Mouse (Mus musculus): ENCODE measurements around the gene C1qc. TPM values are rescaled to one million over a fixed set of nuclear protein-coding genes. Genes with fewer than 3 reads are reported as not detected.

The C1qc gene
- polyA plus RNA-seq, 1 experiment, result 51.9 TPM

DNA sequence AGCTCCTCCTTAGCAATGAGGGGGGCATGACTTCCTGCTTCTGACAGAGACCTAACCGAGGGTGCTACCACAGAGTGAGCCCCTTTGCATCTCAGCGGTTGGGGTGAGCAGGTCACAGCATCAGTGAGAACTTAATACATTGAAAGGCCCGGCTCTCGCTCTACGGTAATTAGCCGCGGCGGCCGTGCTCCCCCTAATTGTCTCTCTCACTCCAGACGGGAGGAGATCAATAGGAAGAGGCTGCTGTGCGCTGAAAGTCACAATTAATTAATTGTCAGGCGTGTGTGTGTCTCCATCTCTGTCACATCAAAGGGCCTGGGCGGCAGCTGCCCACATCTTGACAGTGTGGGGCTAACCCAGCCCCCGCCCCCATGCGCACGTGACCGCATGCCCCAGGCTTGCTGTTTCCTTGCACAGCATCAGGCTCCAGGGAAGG is 18.4 kb upstream of the C1qc start:
- no peak overlapping the region for H3K27ac ChIP-seq (ENCODE audit: insufficient read depth, low read depth, low read length)
- H3K4me3 ChIP-seq (ENCODE audit: insufficient read depth, low read depth, low read length), result no peak overlapping the region
- no peaks in the 10 kb centered on the region for H3K27me3 ChIP-seq (replicated peaks; ENCODE audit: control insufficient read depth, insufficient read depth, low read length)
- TF ChIP-seq POLR2A (IDR thresholded peaks at IDR 0.05; ENCODE audit: low read depth, low read length) (no peak), CTCF (conservative IDR thresholded peaks at IDR 0.05; ENCODE audit: insufficient read depth, insufficient read length, low read depth, low read length) (no peak)
- DNase-seq, result no peak
- WGBS, result 3% methylated on average over 17 of the region's 17 CpGs
- H3K4me1 ChIP-seq (ENCODE audit: control insufficient read depth, insufficient read depth, low read length), result no peaks in the 10 kb centered on the region
- no peaks in the 10 kb centered on the region for H3K36me3 ChIP-seq (ENCODE audit: control insufficient read depth, insufficient read depth, low read length)

DNA sequence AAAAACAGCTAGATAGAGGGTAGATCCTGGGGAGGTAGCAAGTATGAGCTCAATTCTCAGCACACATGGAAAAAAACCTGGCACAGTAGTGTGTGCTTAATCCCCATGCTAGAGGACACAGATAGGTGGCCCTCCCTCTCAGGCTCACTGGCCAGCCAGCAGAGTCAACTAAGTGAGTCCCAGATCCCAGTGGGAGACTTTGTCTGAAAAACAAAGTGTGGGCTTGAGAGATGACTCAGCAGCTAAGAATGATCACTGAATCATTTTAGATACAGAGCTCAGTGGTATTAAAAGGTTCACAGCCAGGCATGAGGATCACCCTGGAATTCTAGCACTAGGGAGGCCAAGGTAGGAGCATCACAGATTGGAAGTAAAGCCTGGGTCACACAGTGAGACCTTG is 14.9 kb upstream of the C1qc start:
- DNase-seq, result no peak
- Histone ChIP-seq H3K36me3 (ENCODE audit: control insufficient read depth, insufficient read depth, low read length) (no peaks in the 10 kb centered on the region), H3K4me3 (ENCODE audit: insufficient read depth, low read depth, low read length) (no peak overlapping the region), H3K27ac (ENCODE audit: insufficient read depth, low read depth, low read length) (no peak overlapping the region), H3K27me3 (replicated peaks; ENCODE audit: control insufficient read depth, insufficient read depth, low read length) (no peaks in the 10 kb centered on the region), H3K4me1 (ENCODE audit: control insufficient read depth, insufficient read depth, low read length) (no peaks in the 10 kb centered on the region)
- TF ChIP-seq POLR2A (IDR thresholded peaks at IDR 0.05; ENCODE audit: low read depth, low read length) (no peak), CTCF (conservative IDR thresholded peaks at IDR 0.05; ENCODE audit: insufficient read depth, insufficient read length, low read depth, low read length) (no peak)

DNA sequence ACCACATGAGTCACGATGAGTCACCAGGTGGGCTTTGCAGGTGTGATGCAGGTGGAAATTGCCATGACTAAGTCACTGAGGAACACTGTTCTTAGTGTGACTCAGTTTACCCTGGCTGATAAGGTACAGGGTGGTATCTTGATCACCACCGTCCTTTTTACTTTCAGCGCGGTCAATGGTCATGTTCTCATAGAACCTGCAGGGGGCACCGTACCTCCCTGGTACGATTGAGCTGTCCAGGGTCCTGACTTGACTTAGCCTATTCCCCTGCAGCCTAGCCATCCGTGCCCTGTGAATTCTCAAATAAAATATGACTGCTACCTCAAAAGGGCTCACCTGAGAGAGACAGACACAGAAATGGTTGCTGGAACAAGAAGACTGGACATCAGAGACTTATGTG is 14.2 kb upstream of the C1qc start:
- 10% methylated on average over 7 of the region's 7 CpGs for WGBS
- Histone ChIP-seq H3K27me3 (replicated peaks; ENCODE audit: control insufficient read depth, insufficient read depth, low read length) (no peaks in the 10 kb centered on the region), H3K4me3 (ENCODE audit: insufficient read depth, low read depth, low read length) (no peak overlapping the region), H3K4me1 (ENCODE audit: control insufficient read depth, insufficient read depth, low read length) (no peaks in the 10 kb centered on the region), H3K27ac (ENCODE audit: insufficient read depth, low read depth, low read length) (no peak overlapping the region), H3K36me3 (ENCODE audit: control insufficient read depth, insufficient read depth, low read length) (no peaks in the 10 kb centered on the region)
- peak; percentile 43 for DNase-seq
- TF ChIP-seq CTCF (conservative IDR thresholded peaks at IDR 0.05; ENCODE audit: insufficient read depth, insufficient read length, low read depth, low read length) (peak; percentile 83), POLR2A (IDR thresholded peaks at IDR 0.05; ENCODE audit: low read depth, low read length) (no peak)

DNA sequence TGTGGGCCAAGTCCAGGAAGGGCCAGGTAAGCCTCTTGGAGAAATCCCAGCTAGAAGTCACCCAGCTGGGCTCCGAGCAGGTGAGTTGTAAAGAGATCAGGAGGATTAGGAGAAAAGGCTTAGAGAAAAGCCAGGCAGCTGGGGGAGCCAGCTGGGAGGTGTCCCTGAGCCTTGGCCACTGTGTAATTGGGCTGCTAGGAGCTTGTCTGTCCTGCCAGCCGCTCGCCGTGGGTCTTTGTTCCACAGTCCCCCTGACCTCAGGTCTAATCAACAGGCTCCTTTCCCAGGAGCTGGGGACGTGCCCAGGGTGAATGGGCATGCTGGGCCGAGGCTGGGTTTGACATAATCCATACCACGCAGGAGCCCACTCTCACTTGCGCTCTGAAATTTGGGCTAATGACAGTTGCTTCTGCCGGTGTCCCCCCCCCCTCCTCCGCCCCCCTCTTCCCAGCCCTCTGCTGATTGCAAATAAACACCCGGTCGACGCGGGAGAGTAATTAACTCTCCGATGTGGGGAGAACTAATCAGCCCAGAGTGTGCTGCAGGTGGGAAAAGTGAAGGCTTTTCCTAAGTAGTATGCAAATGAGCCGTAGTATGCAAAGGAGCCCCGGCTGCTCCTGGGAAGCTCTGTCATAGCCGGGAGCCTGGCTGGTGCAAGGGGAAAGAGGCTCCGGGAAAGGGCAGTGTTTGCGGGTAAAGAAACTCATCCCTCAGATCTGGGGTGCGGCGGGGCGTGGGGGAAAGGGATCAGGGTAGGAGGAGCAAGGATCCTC is 12.1 kb upstream of the C1qc start:
- 3% methylated on average over 23 of the region's 23 CpGs for WGBS
- no peak for DNase-seq

DNA sequence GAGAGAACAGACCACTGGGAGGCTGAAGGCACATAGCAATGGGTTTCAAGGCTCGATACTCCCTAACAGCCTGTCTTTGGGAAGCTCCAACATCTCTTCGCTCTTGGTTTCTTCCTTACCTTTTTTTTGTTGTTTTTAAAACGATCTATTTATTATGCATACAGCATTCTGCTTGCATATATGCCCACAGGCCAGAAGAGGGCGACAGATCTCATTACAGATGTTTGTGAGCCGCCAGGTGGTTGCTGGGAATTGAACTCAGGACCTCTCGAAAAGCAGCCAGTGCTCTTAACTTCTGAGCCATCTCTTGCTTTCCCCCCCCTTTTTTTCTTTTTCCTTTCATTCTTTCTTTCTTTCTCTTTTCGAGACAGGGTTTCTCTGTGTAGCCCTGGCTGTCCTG is 6.3 kb upstream of the C1qc start:
- H3K27ac ChIP-seq (ENCODE audit: insufficient read depth, low read depth, low read length), result no peak overlapping the region

More for the DNA sequence above, 12.1 kb upstream of the C1qc start:
- Histone ChIP-seq H3K36me3 (ENCODE audit: control insufficient read depth, insufficient read depth, low read length) (no peaks in the 10 kb centered on the region), H3K27ac (ENCODE audit: insufficient read depth, low read depth, low read length) (no peak overlapping the region), H3K27me3 (replicated peaks; ENCODE audit: control insufficient read depth, insufficient read depth, low read length) (no peaks in the 10 kb centered on the region), H3K4me3 (ENCODE audit: insufficient read depth, low read depth, low read length) (no peak overlapping the region), H3K4me1 (ENCODE audit: control insufficient read depth, insufficient read depth, low read length) (no peaks in the 10 kb centered on the region)
- no peak for TF ChIP-seq POLR2A (IDR thresholded peaks at IDR 0.05; ENCODE audit: low read depth, low read length)
- TF ChIP-seq CTCF (conservative IDR thresholded peaks at IDR 0.05; ENCODE audit: insufficient read depth, insufficient read length, low read depth, low read length), result no peak

DNA sequence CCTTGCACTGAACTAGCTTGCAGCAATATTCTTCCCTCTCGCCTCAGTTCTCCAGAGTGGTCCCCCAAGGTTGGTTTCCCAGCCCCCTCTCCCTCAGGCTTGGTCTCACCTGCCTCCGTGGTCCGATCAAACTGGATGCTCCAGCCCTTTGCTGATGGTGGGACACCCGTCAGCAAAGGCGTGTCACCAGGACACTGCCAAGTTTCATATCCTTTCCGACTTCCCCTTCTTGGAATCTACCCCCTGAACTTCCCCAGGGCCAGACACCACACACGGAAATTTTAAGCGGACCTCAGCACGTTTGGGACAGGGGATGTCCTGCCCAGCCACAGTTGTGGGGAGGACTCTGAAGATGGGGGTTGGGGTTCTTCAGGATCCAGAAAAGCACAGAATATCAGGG is 5.8 kb upstream of the C1qc start, which contains the start of gene C1qa:
Gene C1qa (minus strand): TSS at position 167 of the 400 bp plus-strand sequence.
- DNase-seq, result no peak
- no peaks in the 10 kb centered on the region for H3K27me3 ChIP-seq (replicated peaks; ENCODE audit: control insufficient read depth, insufficient read depth, low read length)
- TF ChIP-seq CTCF (conservative IDR thresholded peaks at IDR 0.05; ENCODE audit: insufficient read depth, insufficient read length, low read depth, low read length) (no peak), POLR2A (IDR thresholded peaks at IDR 0.05; ENCODE audit: low read depth, low read length) (no peak)
- no peaks in the 10 kb centered on the region for H3K36me3 ChIP-seq (ENCODE audit: control insufficient read depth, insufficient read depth, low read length)
- H3K4me1 ChIP-seq (ENCODE audit: control insufficient read depth, insufficient read depth, low read length), result no peaks in the 10 kb centered on the region
- no peak within 1 kb of the TSS for H3K4me3 ChIP-seq (ENCODE audit: insufficient read depth, low read depth, low read length)
- H3K27ac ChIP-seq (ENCODE audit: insufficient read depth, low read depth, low read length), result no peak within 1 kb of the TSS
- 66% methylated on average over 9 of the region's 9 CpGs for WGBS

More for the DNA sequence above, 6.3 kb upstream of the C1qc start:
- Histone ChIP-seq H3K27me3 (replicated peaks; ENCODE audit: control insufficient read depth, insufficient read depth, low read length) (no peaks in the 10 kb centered on the region), H3K4me1 (ENCODE audit: control insufficient read depth, insufficient read depth, low read length) (no peaks in the 10 kb centered on the region), H3K36me3 (ENCODE audit: control insufficient read depth, insufficient read depth, low read length) (no peaks in the 10 kb centered on the region), H3K4me3 (ENCODE audit: insufficient read depth, low read depth, low read length) (no peak overlapping the region)
- no peak for DNase-seq
- WGBS, result 62% methylated on average over 7 of the region's 7 CpGs
- TF ChIP-seq CTCF (conservative IDR thresholded peaks at IDR 0.05; ENCODE audit: insufficient read depth, insufficient read length, low read depth, low read length) (peak; percentile 30; the same call in 1 of the 2 replicates), POLR2A (IDR thresholded peaks at IDR 0.05; ENCODE audit: low read depth, low read length) (no peak)

DNA sequence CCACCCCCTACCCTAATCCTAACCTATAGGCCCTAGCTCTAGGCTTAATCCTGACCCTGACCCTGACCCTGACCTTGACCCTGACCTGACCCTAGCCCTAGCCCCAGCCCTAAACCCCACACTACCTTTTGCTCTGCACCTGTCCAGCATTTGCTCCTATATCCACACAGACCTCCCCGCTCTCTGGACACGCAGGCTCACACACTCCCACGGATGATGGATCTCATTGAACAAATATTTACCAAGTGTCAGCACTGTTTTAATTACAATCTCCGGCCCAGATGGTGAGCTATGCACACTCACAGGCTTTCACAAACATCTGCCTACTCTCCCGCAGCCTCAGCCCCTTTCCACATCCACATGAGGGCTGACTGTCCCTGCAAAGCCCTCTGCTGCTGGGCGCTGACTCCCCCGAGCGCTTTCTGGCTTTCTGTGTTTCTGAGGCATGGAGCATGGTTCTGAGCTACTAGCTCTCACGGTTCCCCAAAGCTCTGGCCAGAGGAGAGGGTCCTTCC is 5.3 kb upstream of the C1qc start:
- no peaks in the 10 kb centered on the region for H3K27me3 ChIP-seq (replicated peaks; ENCODE audit: control insufficient read depth, insufficient read depth, low read length)
- no peak for DNase-seq
- H3K27ac ChIP-seq (ENCODE audit: insufficient read depth, low read depth, low read length), result no peak overlapping the region
- 38% methylated on average over 9 of the region's 9 CpGs for WGBS
- no peaks in the 10 kb centered on the region for H3K4me1 ChIP-seq (ENCODE audit: control insufficient read depth, insufficient read depth, low read length)
- TF ChIP-seq CTCF (conservative IDR thresholded peaks at IDR 0.05; ENCODE audit: insufficient read depth, insufficient read length, low read depth, low read length), result no peak
- TF ChIP-seq POLR2A (IDR thresholded peaks at IDR 0.05; ENCODE audit: low read depth, low read length), result no peak
- H3K36me3 ChIP-seq (ENCODE audit: control insufficient read depth, insufficient read depth, low read length), result no peaks in the 10 kb centered on the region
- H3K4me3 ChIP-seq (ENCODE audit: insufficient read depth, low read depth, low read length), result no peak overlapping the region
